Mouse (Mus musculus) neural tube, embryonic 13.5 days (tissue): ENCODE results near the gene Fgd5. TPM values are rescaled to one million over a fixed set of nuclear protein-coding genes. Genes with fewer than 3 reads are reported as not detected.

ENCODE experiments used
- ATAC-seq: fragments of 200-750 bp; cut with Nextera tagmentation; 2 replicates; pipeline ENCODE4 v1.8.0; 2017; ENCODE audit warnings: low read depth, mild to moderate bottlenecking, moderate TSS enrichment, moderate library complexity
- H3K27ac ChIP-seq: fragments of 300-500 bp; sonication (generic); replicated peaks from 2 replicates; pipeline ENCODE4 v1.5.1; 2015; ENCODE audit warnings: moderate library complexity, mild to moderate bottlenecking, inconsistent platforms
- H3K27me3 ChIP-seq: fragments of 300-500 bp; sonication (generic); 2 replicates; pipeline ENCODE4 v1.6.1; 2015; ENCODE audit warnings: mild to moderate bottlenecking, inconsistent platforms
- H3K36me3 ChIP-seq: fragments of 300-500 bp; sonication (generic); 2 replicates; pipeline ENCODE4 v1.6.1; 2015; ENCODE audit warnings: mild to moderate bottlenecking, inconsistent platforms
- H3K4me1 ChIP-seq: fragments of 300-500 bp; sonication (generic); replicated peaks from 2 replicates; pipeline ENCODE4 v1.6.1; 2015; ENCODE audit warnings: inconsistent platforms
- H3K4me2 ChIP-seq: fragments of 300-500 bp; sonication (generic); 2 replicates; pipeline ENCODE4 v1.6.1; 2015; ENCODE audit warnings: inconsistent platforms, mild to moderate bottlenecking, moderate library complexity
- H3K4me3 ChIP-seq: fragments of 300-500 bp; sonication (generic); 2 replicates; pipeline ENCODE4 v1.5.1; 2015; ENCODE audit warnings: mild to moderate bottlenecking, inconsistent platforms
- H3K9ac ChIP-seq: fragments of 300-500 bp; sonication (generic); 2 replicates; pipeline ENCODE4 v1.6.1; 2015; ENCODE audit warnings: moderate library complexity, mild to moderate bottlenecking, inconsistent platforms
- H3K9me3 ChIP-seq: fragments of 300-500 bp; sonication (generic); 2 replicates; pipeline ENCODE4 v1.6.1; 2016; ENCODE audit warnings: inconsistent platforms
- WGBS: fragments of 180-500 bp; shearing (Covaris S2); methylation state at CpG from one replicate; pipeline ENCODE4 v1.1.7; 2015; 5-methylcytosine and 5-hydroxymethylcytosine counted together
- polyA plus RNA-seq: library from polyadenylated mRNA; unstranded; fragments of >200 nt; fragmentation: Nextera tagmentation; extraction: Ambion mirVana; gene quantifications from 2 replicates; pipeline ENCODE4 v1.2.1, GENCODE M21; 2015

Fgd5 gene
- polyA plus RNA-seq, 1 experiment from 2014 or later: 21.7 TPM

GRCm38 (mm10) chr6:91979301-91979996 lies 771 bp downstream of the Fgd5 start:
- H3K27me3 ChIP-seq: peaks cover 26% of the 10 kb centered on the region
- H3K27ac ChIP-seq: peak overlapping the region; percentile 46
- H3K4me1 ChIP-seq: peaks cover 37% of the 10 kb centered on the region
- 10% methylated on average over 23 of the region's 23 CpGs for WGBS
- H3K9me3 ChIP-seq: no peaks in the 10 kb centered on the region
- H3K4me3 ChIP-seq: peak overlapping the region; percentile 58
- ATAC-seq: peak; percentile 19; the same call in 1 of the 2 replicates
- peak overlapping the region; percentile 86 for H3K4me2 ChIP-seq
- peak overlapping the region; percentile 79 for H3K9ac ChIP-seq
- H3K36me3 ChIP-seq: no peaks in the 10 kb centered on the region

GRCm38 (mm10) chr6:91980011-91980410 lies 1.3 kb downstream of the Fgd5 start:
- H3K9me3 ChIP-seq: no peaks in the 10 kb centered on the region
- H3K36me3 ChIP-seq: no peaks in the 10 kb centered on the region
- H3K9ac ChIP-seq: peak overlapping the region; percentile 55
- peaks cover 37% of the 10 kb centered on the region for H3K4me1 ChIP-seq
- 54% methylated on average over 3 of the region's 3 CpGs for WGBS
- ATAC-seq: no peak
- H3K4me3 ChIP-seq: peak overlapping the region; percentile 58
- peaks cover 26% of the 10 kb centered on the region for H3K27me3 ChIP-seq
- H3K27ac ChIP-seq: 0 out of 2 replicates have a peak overlapping the region, but pooled peaks have one; percentile 13
- peak overlapping the region; percentile 86 for H3K4me2 ChIP-seq

- H3K36me3 ChIP-seq: no peaks in the 10 kb centered on the region; the same call in 1 of the 2 replicates
- WGBS: 88% methylated on average over 8 of the region's 8 CpGs
- H3K9ac ChIP-seq: no peak overlapping the region
- H3K9me3 ChIP-seq: no peaks in the 10 kb centered on the region
- no peak for ATAC-seq
- H3K27me3 ChIP-seq: no peaks in the 10 kb centered on the region
- no peak overlapping the region for H3K4me2 ChIP-seq
- H3K4me3 ChIP-seq: no peak overlapping the region
- no peak overlapping the region for H3K27ac ChIP-seq
- peaks cover 26% of the 10 kb centered on the region for H3K4me1 ChIP-seq
Observed at GRCm38 (mm10) chr6:91990101-91990500, 11.4 kb downstream of the Fgd5 start.

GRCm38 (mm10) chr6:91992823-91993222 lies 14.1 kb downstream of the Fgd5 start:
- 81% methylated on average over 2 of the region's 2 CpGs for WGBS
- Histone ChIP-seq H3K4me3 (no peak overlapping the region), H3K27ac (no peak overlapping the region), H3K36me3 (no peaks in the 10 kb centered on the region; the same call in 1 of the 2 replicates), H3K27me3 (no peaks in the 10 kb centered on the region), H3K9me3 (no peaks in the 10 kb centered on the region), H3K4me1 (peaks cover 49% of the 10 kb centered on the region), H3K4me2 (no peak overlapping the region), H3K9ac (no peak overlapping the region)
- no peak for ATAC-seq

- Histone ChIP-seq H3K4me3 (no peak overlapping the region), H3K4me2 (no peak overlapping the region), H3K27ac (0 out of 2 replicates have a peak overlapping the region, but pooled peaks have one; percentile 95), H3K27me3 (no peaks in the 10 kb centered on the region), H3K9me3 (no peaks in the 10 kb centered on the region), H3K4me1 (peaks cover 60% of the 10 kb centered on the region), H3K36me3 (no peaks in the 10 kb centered on the region), H3K9ac (no peak overlapping the region)
- WGBS: 74% methylated on average over 8 of the region's 8 CpGs
- no peak for ATAC-seq
Observed at GRCm38 (mm10) chr6:91993795-91994505, 15.3 kb downstream of the Fgd5 start.

GRCm38 (mm10) chr6:91996072-91996471 lies 17.4 kb downstream of the Fgd5 start:
- Histone ChIP-seq H3K4me2 (peak overlapping the region; percentile 44), H3K4me3 (peak overlapping the region; percentile 23), H3K27me3 (no peaks in the 10 kb centered on the region), H3K4me1 (peaks cover 66% of the 10 kb centered on the region), H3K27ac (peak overlapping the region; percentile 95), H3K9ac (peak overlapping the region; percentile 57), H3K9me3 (no peaks in the 10 kb centered on the region), H3K36me3 (no peaks in the 10 kb centered on the region)
- WGBS: 35% methylated on average over 8 of the region's 8 CpGs
- peak; percentile 65; the same call in 1 of the 2 replicates for ATAC-seq

- H3K4me1 ChIP-seq: peaks cover 54% of the 10 kb centered on the region
- H3K9me3 ChIP-seq: no peaks in the 10 kb centered on the region
- no peak overlapping the region for H3K4me3 ChIP-seq
- no peak overlapping the region for H3K9ac ChIP-seq
- no peak overlapping the region for H3K27ac ChIP-seq
- WGBS: 100% methylated on average over 1 of the region's 1 CpGs
- no peak for ATAC-seq
- H3K27me3 ChIP-seq: no peaks in the 10 kb centered on the region
- no peaks in the 10 kb centered on the region for H3K36me3 ChIP-seq
- H3K4me2 ChIP-seq: no peak overlapping the region
Observed at GRCm38 (mm10) chr6:92002558-92003285, 24.0 kb downstream of the Fgd5 start.

- H3K4me2 ChIP-seq: no peak overlapping the region
- no peak overlapping the region for H3K9ac ChIP-seq
- ATAC-seq: no peak
- H3K27me3 ChIP-seq: no peaks in the 10 kb centered on the region
- H3K9me3 ChIP-seq: no peaks in the 10 kb centered on the region
- H3K36me3 ChIP-seq: no peaks in the 10 kb centered on the region
- 27% methylated on average over 2 of the region's 2 CpGs for WGBS
- peaks cover 45% of the 10 kb centered on the region for H3K4me1 ChIP-seq
- H3K4me3 ChIP-seq: no peak overlapping the region
- peak overlapping the region; percentile 38; the same call in 1 of the 2 replicates for H3K27ac ChIP-seq
Observed at GRCm38 (mm10) chr6:92003646-92004045, 25.0 kb downstream of the Fgd5 start.

GRCm38 (mm10) chr6:92004137-92004805 lies 25.6 kb downstream of the Fgd5 start:
- Histone ChIP-seq H3K27ac (peak overlapping the region; percentile 38), H3K9me3 (no peaks in the 10 kb centered on the region), H3K4me3 (no peak overlapping the region), H3K9ac (no peak overlapping the region), H3K4me2 (no peak overlapping the region), H3K4me1 (peaks cover 40% of the 10 kb centered on the region), H3K27me3 (no peaks in the 10 kb centered on the region), H3K36me3 (no peaks in the 10 kb centered on the region)
- ATAC-seq: peak; percentile 59; the same call in 1 of the 2 replicates
- WGBS: 14% methylated on average over 6 of the region's 6 CpGs

- ATAC-seq: no peak
- WGBS: 15% methylated on average over 3 of the region's 3 CpGs
Observed at GRCm38 (mm10) chr6:92004806-92005205, 26.1 kb downstream of the Fgd5 start.

GRCm38 (mm10) chr6:92010895-92011294 lies 32.2 kb downstream of the Fgd5 start:
- WGBS: 86% methylated on average over 2 of the region's 2 CpGs
- Histone ChIP-seq H3K4me1 (peaks cover 12% of the 10 kb centered on the region), H3K4me3 (no peak overlapping the region), H3K4me2 (no peak overlapping the region), H3K36me3 (no peaks in the 10 kb centered on the region), H3K27ac (no peak overlapping the region), H3K9ac (no peak overlapping the region), H3K9me3 (no peaks in the 10 kb centered on the region), H3K27me3 (no peaks in the 10 kb centered on the region)
- ATAC-seq: no peak

More at GRCm38 (mm10) chr6:92004806-92005205, 26.1 kb downstream of the Fgd5 start:
- Histone ChIP-seq H3K4me2 (no peak overlapping the region), H3K9me3 (no peaks in the 10 kb centered on the region), H3K27ac (no peak overlapping the region), H3K9ac (no peak overlapping the region), H3K36me3 (no peaks in the 10 kb centered on the region), H3K27me3 (no peaks in the 10 kb centered on the region), H3K4me3 (no peak overlapping the region), H3K4me1 (peaks cover 40% of the 10 kb centered on the region)
